Mouse (Mus musculus) ES-CJ7 (cell line): ENCODE measurements around the gene Upk3a.

Experiments
- DNase-seq: peaks from one replicate; pipeline ENCODE4 v3.0.0; 2011; ENCODE audit warnings: low read depth, low spot score

The Upk3a gene

GRCm38 (mm10) chr15:85016951-85017664, at the start of gene Upk3a:
Gene Upk3a (plus strand): TSS chr15:85017141.
- DNase-seq, result peak; percentile 61

GRCm38 (mm10) chr15:84968534-84968933, 48.4 kb upstream of the Upk3a start:
- no peak for DNase-seq

DNA sequence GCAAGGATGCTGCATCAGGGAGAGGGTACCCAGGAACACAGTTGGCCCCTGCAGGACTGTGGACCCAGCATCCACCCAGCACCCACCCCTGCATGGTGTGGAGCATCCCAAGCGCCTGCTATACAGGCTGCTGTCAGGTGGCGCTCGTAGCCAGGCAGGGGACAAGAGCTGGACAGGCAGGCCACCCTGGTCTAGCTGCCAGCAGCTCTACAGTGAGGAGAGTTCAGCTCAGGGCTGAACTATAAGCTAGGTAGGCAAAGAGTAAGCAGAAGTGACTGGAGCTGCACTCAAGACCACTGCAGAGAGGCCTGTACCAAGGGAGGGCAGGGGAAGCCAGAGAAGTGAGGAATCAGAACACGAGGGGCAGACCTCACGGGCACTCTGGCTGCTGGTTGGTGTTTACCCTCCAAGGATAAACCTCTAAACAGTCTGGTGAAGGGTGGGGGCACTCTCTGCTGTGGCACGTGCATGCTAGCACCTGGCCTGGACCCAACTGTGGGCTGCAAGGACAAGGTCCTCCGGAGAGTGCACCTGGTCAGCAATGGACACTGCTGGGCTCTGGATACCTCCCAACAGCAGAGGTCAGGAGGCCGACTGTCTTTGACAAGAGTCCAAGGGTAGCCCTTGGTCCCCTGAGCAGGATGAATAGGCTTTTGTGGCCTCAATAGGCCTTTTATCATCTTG, 43.9 kb upstream of the Upk3a start:
- no peak for DNase-seq

GRCm38 (mm10) chr15:84973544-84973871, 43.4 kb upstream of the Upk3a start:
- DNase-seq, result no peak

DNA sequence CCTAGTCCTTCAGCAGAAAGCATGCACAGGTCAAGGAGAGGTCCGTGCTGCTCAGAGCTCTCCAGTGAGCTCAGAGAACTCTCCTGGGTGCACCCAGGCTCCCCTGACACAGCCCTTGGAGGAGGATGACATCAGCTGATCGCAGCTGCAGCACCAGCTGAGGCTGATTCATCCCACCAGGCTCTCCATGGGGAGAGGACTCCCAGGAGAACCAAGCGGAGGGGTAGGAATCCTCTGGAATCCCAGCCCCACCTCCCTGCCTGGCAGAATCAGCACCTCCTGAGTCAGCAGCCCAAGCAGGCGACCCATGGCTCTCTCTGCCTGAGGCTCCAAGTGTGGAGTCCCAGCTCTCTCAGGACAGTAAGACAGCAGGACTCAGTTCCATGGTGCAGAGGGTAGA, 41.2 kb upstream of the Upk3a start:
- no peak for DNase-seq

DNA sequence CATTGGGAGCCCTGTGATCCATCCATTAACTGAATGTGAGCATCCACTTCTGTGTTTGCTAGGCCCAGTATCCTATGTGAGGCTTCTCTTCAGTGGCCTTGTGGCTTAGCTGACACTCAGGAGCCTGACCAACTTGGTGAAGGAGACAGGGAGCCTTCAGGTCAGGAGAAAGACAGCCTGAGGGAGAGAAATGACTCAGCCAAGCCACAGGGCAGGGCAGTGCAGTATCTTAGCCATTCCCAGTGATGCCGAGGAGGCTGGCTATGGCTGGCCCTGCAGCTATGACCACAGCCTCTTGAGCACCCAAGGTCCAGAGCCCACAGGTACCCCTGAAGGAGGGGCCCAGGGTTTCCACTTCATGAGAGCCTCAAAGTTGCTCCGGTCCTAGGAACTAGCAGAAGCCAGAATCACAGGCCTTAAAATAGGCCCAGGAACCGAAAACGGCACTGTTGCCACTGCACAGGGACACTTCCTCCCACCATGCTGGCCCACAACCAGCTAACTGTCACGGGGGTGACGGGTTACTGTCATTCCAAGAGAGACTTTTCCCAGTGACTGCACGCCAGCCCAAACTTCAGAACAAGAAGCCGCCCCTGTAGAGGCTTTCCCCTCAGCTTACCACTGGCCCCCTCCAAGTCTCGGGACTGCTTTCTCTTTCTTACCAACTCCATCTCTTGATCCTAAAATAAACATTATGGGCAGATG, 35.2 kb upstream of the Upk3a start:
- DNase-seq, result no peak

- DNase-seq, result peak; percentile 32
Observed at GRCm38 (mm10) chr15:84982888-84983287, 34.1 kb upstream of the Upk3a start.

- no peak for DNase-seq
Observed at GRCm38 (mm10) chr15:84983721-84984120, 33.2 kb upstream of the Upk3a start.

GRCm38 (mm10) chr15:84985516-84986160, 31.3 kb upstream of the Upk3a start:
- DNase-seq, result no peak

DNA sequence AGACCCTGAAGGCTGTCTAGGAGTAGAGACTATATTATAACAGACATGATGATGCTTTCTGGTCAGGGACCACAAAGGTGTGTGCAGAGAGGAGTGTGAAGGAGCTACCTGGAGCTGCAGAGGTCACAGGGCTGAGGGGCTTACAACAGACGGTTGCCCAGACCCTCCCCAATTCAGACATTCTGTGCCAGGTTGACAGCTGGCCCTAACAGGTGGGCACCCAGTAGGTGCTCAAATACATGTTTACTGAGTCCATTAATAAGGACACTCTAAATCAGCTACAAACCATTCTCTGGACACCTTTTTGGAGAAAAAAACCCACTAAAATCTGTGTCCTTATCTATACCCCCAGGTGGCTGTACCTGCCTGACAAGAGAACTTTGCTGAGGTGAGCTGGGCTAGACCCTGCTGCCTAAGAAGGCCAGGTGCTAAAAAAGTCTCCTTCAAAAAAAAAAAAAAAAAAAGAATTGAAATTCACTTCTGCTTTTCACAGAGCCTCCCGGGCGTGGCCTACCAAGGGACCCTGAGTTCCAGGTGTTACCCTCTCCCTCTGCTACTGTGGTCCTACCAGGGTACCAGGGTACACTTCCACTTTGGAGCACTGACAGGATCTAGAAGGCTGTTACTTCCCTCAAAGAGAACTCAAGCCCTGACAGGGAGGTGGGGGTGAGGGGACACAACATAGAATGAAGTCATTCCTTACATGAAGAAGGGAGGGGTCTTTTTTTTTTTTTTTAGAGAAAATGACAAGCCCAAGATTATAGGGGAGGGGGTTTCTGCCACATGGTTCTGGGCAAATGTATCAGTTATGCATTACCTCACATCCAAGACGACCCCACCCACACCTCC, 30.5 kb upstream of the Upk3a start:
- no peak for DNase-seq

DNA sequence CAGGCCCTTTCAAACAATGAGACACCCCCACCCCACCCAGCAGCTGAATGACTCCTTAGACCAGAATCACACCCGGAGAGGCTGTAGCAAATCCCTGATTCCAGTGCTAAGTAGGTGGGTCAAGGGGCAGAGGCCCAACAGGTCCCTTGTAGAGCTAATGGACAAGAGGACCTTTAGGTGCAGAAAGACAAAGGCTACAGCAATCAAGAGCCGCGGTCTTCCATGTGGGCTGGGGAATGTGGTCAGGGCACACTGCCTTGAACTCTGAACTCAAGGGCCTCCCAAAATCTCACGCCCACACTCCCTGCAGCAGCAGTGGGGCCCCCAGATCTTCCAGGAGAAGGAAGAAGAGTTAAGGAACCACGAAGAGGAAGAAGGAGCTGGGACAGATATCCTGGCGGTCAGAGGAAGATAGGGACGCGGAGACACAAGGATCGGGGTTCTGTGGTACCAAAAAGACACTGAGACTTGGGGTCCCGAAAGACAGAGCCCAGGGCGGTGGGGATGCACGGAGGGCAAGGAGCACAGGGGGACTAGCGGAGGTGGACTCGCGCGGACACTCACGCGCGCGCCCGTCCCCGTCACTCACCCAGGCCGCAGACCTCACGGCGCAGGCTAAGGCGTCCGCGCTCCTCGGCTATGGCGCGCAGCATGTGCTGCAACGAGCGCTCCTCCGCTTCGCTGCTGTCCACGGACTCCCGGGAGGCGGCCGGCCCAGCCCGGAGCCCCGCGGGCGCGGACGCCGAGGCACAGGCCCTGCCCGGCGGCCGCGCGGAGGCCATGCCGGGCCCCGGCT, 29.7 kb upstream of the Upk3a start:
- DNase-seq, result no peak

DNA sequence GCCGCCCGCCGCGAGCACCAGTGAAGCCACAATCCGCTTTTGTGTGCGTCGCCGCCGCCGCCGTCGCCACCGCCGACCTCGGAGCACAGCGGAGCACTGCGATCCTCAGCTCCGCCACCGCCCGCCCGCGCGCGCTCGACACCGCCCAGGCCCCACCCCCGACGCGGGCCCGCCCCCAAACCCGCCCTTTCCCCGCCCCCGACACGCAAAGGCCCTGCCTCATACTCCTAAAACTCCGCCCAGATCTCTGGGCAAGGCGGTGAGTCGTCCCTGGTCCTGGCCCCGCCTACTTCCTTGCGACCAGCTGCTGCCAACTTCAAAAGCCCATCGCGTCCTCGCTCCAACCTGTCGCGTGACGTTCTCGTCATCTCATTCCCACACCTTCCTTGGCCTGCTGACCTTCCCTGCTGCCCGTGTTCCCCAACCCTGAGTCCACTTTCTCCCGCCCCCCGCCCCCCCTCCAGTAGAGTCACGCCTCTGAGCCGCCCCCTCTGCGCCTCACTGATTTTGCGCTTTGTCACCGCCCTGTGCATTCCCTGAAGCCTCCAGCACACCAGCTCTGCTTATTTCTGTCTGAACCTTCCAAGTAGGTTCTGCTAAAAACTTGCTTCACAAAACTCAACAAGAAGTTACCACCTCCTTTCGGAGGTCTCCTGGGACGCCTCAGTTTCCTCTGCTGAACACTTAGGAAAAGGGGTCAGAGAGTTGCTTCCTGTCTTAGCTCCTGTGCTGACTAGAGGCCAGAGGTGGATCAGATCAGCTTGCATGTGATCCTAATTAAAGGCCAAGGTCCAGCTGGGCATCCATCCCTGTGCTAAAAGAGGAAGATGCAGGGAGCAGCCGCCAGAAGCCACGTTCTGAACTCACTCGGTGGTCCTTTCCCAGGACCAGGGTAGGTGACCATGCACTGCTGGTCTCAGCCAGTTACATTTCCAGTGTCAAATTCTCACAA, 28.8 kb upstream of the Upk3a start, which contains the start of gene 5031439G07Rik:
TSS of gene 5031439G07Rik (minus strand) at position 678 of the 952 bp plus-strand sequence.
- DNase-seq, result peak; percentile 97

- no peak for DNase-seq
Observed at GRCm38 (mm10) chr15:84989098-84989497, 27.8 kb upstream of the Upk3a start.

- no peak for DNase-seq
Observed at GRCm38 (mm10) chr15:84989771-84990170, 27.2 kb upstream of the Upk3a start.

- DNase-seq, result no peak
Observed at GRCm38 (mm10) chr15:84994498-84994897, 22.4 kb upstream of the Upk3a start.

DNA sequence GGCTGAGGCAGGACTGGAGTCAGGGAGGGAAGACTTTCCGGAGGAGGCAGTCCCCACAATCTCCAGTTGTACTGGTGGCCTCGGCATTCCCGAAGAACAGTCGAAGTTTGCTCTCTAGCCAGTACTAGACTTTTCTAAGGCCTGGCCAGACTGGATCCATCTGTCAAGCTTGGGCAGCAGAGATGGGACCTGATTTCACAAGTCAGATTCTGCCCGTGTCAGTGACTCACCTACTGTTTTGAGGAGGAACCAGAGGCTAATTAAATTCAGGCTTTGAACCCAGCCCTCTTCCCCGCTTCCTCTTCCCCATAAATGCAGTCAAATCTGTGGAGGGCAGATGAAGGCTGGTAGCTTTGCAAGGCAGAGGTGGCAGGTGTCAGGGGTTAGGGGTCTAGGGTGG, 21.9 kb upstream of the Upk3a start:
- no peak for DNase-seq

- peak; percentile 75 for DNase-seq
Observed at GRCm38 (mm10) chr15:84995967-84996366, 21.0 kb upstream of the Upk3a start.

DNA sequence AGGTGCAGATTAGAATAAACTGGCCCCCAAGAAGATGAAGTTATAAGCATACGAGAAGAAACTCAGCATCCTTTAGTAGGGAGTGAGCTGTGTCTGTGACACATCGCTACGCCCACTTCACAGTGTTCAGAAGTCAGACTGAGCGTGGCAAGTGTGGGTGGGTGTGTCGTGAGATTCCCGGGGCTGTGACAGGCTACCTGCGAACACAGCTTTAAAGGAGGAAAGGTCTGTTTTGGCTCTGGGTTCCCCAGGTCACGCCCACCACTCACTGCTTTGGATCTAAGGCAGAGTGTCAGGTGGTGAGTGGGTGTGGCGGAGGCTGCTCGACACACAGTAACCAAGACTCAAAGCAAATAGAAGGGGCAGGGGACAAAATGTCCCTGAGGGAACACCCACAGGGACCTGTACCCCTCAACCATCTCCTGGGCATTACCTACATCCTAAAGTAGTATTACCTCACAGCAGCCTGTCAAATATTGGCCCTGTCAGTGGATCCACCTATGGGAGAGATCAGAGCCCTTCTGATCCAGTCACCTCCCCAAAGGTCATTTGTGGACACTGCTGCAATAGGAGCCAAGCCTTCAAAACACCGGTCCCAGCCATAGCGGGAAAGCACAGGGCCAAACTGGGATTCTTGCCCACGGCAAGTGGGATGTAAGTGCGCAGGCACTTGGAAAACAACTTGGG, 19.0 kb upstream of the Upk3a start:
- DNase-seq, result no peak

- no peak for DNase-seq
Observed at GRCm38 (mm10) chr15:84999911-85000310, 17.0 kb upstream of the Upk3a start.
